25 mouse cellular contexts compared by ENCODE assay signal in genomic region chr14:105694969-105695368, GRCm38 (mm10).
"Had no signal": no experiment of that assay in that cellular context is flagged by ENCODE, and none has a peak within 500 bp of the region (broad histone marks: within the 10 kb centered on the region; RNA-seq: fewer than 3 reads in every experiment).

No protein-coding gene starts in this region.

- H3K27ac ChIP-seq: heart, embryonic 10.5 days; hindbrain, embryonic 10.5 days; hindbrain, embryonic 12.5 days; hindbrain, embryonic 14.5 days; intestine, embryonic 15.5 days; left cerebral cortex, adult 2 months; limb, embryonic 13.5 days; limb, embryonic 15.5 days; liver, embryonic 12.5 days; liver, embryonic 14.5 days had no signal

- H3K4me2 ChIP-seq: heart, embryonic 12.5 days; hindbrain, embryonic 12.5 days; hindbrain, embryonic 14.5 days; intestine, embryonic 15.5 days; limb, embryonic 13.5 days; limb, embryonic 15.5 days; liver, embryonic 12.5 days had no signal

- H3K4me3 ChIP-seq: heart, embryonic 10.5 days; heart, embryonic 12.5 days; hindbrain, embryonic 10.5 days; hindbrain, embryonic 12.5 days; intestine, embryonic 15.5 days; left cerebral cortex, adult 2 months; limb, embryonic 13.5 days; limb, embryonic 15.5 days; liver, embryonic 12.5 days had no signal

- H3K4me1 ChIP-seq: heart, embryonic 10.5 days; heart, embryonic 12.5 days; hindbrain, embryonic 10.5 days; hindbrain, embryonic 12.5 days; intestine, embryonic 15.5 days; limb, embryonic 13.5 days; limb, embryonic 15.5 days; liver, embryonic 12.5 days had no signal

- H3K36me3 ChIP-seq: heart, embryonic 10.5 days; heart, embryonic 12.5 days; hindbrain, embryonic 10.5 days; hindbrain, embryonic 12.5 days; intestine, embryonic 15.5 days; limb, embryonic 13.5 days; limb, embryonic 15.5 days; liver, embryonic 12.5 days had no signal

- H3K9me3 ChIP-seq: heart, embryonic 10.5 days; heart, embryonic 12.5 days; hindbrain, embryonic 10.5 days; hindbrain, embryonic 12.5 days; intestine, embryonic 15.5 days; limb, embryonic 13.5 days; limb, embryonic 15.5 days; liver, embryonic 12.5 days had no signal

- ATAC-seq: hindbrain, embryonic 16.5 days; inflammation-experienced regulatory T-cells, adult 6 months; intestine, embryonic 15.5 days; liver, embryonic 12.5 days had no signal

- H3K27me3 ChIP-seq: heart, embryonic 12.5 days; hindbrain, embryonic 12.5 days; intestine, embryonic 15.5 days; limb, embryonic 13.5 days; limb, embryonic 15.5 days; liver, embryonic 12.5 days had no signal

- H3K9ac ChIP-seq: heart, embryonic 12.5 days; hindbrain, embryonic 12.5 days; hindbrain, embryonic 14.5 days; intestine, embryonic 15.5 days; limb, embryonic 13.5 days; limb, embryonic 15.5 days; liver, embryonic 12.5 days; liver, embryonic 14.5 days had no signal

- DNase-seq: gastrocnemius, postnatal 14 days; gastrocnemius, postnatal 36 days; heart, adult 18-20 months; heart, postnatal 10 days; heart, postnatal 4 days; kidney, adult 18-20 months; kidney, adult 8-10 months; kidney, postnatal 10 days; kidney, postnatal 25 days; kidney, postnatal 4 days; layer of hippocampus, adult 9-11 months; layer of hippocampus, postnatal 36 days had no signal
